Mouse (Mus musculus): Measurements from ENCODE around the gene Fbxo34. TPM values are rescaled to one million over a fixed set of nuclear protein-coding genes. Genes with fewer than 3 reads are reported as not detected.

The Fbxo34 gene
- polyA plus RNA-seq, 1 experiment, result 7.0 TPM

GRCm38 (mm10) chr14:47483099-47483498, 32.9 kb downstream of the Fbxo34 start:
- Histone ChIP-seq H3K4me3 (replicated peaks) (no peak overlapping the region), H3K4me1 (ENCODE audit: control insufficient read depth) (peaks cover 50% of the 10 kb centered on the region), H3K9me3 (ENCODE audit: control insufficient read depth, low read length) (no peaks in the 10 kb centered on the region), H3K27me3 (ENCODE audit: control insufficient read depth) (no peaks in the 10 kb centered on the region), H3K36me3 (ENCODE audit: control insufficient read depth) (peaks cover 83% of the 10 kb centered on the region)
- TF ChIP-seq TAL1 (IDR thresholded peaks at IDR 0.05; ENCODE audit: low read length) (no peak), GATA1 (IDR thresholded peaks at IDR 0.05; ENCODE audit: low read length) (no peak)

DNA sequence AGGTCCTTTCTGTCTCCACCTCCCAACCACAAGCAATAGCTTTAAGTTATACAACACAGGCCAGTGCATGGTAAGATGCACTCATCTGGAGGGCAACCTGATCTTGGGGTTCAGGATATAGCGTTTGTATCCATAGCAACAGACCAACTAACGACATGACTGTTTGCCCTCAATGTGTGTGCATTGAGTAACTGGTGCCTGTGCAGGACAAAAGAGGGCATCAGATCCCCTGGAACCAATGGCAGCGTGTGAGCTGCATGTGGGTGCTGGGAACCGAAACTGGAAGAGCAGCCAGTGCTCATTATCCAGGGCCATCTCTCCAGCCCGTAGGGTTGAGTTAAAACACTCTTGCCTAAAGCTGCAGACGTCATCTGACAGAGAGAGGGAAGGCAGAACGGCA, 38.5 kb downstream of the Fbxo34 start:
- TF ChIP-seq TAL1 (IDR thresholded peaks at IDR 0.05; ENCODE audit: low read length) (no peak), GATA1 (IDR thresholded peaks at IDR 0.05; ENCODE audit: low read length) (no peak)
- Histone ChIP-seq H3K27me3 (ENCODE audit: control insufficient read depth) (no peaks in the 10 kb centered on the region), H3K4me1 (ENCODE audit: control insufficient read depth) (peaks cover 51% of the 10 kb centered on the region), H3K36me3 (ENCODE audit: control insufficient read depth) (peaks cover 91% of the 10 kb centered on the region), H3K9me3 (ENCODE audit: control insufficient read depth, low read length) (no peaks in the 10 kb centered on the region), H3K4me3 (replicated peaks) (no peak overlapping the region)

GRCm38 (mm10) chr14:47489310-47490097, 39.3 kb downstream of the Fbxo34 start:
- peaks cover 47% of the 10 kb centered on the region for H3K4me1 ChIP-seq (ENCODE audit: control insufficient read depth)
- no peaks in the 10 kb centered on the region for H3K9me3 ChIP-seq (ENCODE audit: control insufficient read depth, low read length)

GRCm38 (mm10) chr14:47490732-47491131, 40.5 kb downstream of the Fbxo34 start:
- H3K36me3 ChIP-seq (ENCODE audit: control insufficient read depth), result peaks cover 88% of the 10 kb centered on the region
- H3K27me3 ChIP-seq (ENCODE audit: control insufficient read depth), result no peaks in the 10 kb centered on the region
- H3K4me1 ChIP-seq (ENCODE audit: control insufficient read depth), result peaks cover 48% of the 10 kb centered on the region
- TF ChIP-seq GATA1 (IDR thresholded peaks at IDR 0.05; ENCODE audit: low read length), result no peak
- TF ChIP-seq TAL1 (IDR thresholded peaks at IDR 0.05; ENCODE audit: low read length), result no peak
- H3K4me3 ChIP-seq (replicated peaks), result no peak overlapping the region
- H3K9me3 ChIP-seq (ENCODE audit: control insufficient read depth, low read length), result no peaks in the 10 kb centered on the region

More at GRCm38 (mm10) chr14:47489310-47490097, 39.3 kb downstream of the Fbxo34 start:
- Histone ChIP-seq H3K4me3 (replicated peaks) (no peak overlapping the region), H3K36me3 (ENCODE audit: control insufficient read depth) (peaks cover 91% of the 10 kb centered on the region), H3K27me3 (ENCODE audit: control insufficient read depth) (no peaks in the 10 kb centered on the region)
- no peak for TF ChIP-seq GATA1 (IDR thresholded peaks at IDR 0.05; ENCODE audit: low read length)
- TF ChIP-seq TAL1 (IDR thresholded peaks at IDR 0.05; ENCODE audit: low read length), result no peak

DNA sequence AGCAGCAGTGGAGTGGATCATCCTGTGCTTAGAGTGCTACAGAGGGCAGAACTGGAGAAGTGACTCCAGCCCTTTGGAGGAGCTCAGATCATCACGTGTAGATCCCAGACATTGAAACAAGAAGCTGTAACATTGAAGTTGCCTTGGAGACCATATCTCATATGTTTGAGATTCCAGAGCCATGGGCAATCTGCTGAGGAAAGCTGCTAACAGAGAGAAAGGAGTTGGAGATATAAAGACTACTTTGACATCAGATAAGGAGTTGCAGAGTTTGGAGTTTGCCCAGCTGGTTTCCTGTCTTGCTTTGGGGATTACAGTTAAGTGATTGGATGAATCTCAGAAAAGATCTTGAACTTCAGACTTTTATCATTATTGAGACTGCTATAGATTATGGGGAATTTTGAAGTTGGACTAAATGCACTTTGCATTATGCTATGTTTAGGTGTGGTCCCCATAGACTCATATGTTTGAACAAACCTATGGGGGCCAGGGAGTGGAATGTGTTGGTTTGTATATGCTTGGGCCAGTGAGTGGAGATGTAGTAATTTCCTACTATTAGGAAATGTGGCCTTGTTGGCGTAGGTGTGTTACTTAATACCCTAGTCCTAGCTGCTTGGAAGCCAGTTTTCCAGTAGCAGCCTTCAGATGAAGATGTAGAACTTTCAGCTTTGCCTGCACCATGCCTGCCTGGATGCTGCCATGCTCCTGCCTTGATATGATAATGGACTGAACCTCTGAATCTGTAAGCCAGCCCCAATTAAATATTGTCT, 43.6 kb downstream of the Fbxo34 start:
- no peak for TF ChIP-seq TAL1 (IDR thresholded peaks at IDR 0.05; ENCODE audit: low read length)
- no peak for TF ChIP-seq GATA1 (IDR thresholded peaks at IDR 0.05; ENCODE audit: low read length)
- peaks cover 83% of the 10 kb centered on the region for H3K36me3 ChIP-seq (ENCODE audit: control insufficient read depth)
- H3K27me3 ChIP-seq (ENCODE audit: control insufficient read depth), result no peaks in the 10 kb centered on the region
- H3K9me3 ChIP-seq (ENCODE audit: control insufficient read depth, low read length), result no peaks in the 10 kb centered on the region
- no peak overlapping the region for H3K4me3 ChIP-seq (replicated peaks)
- peaks cover 52% of the 10 kb centered on the region for H3K4me1 ChIP-seq (ENCODE audit: control insufficient read depth)

DNA sequence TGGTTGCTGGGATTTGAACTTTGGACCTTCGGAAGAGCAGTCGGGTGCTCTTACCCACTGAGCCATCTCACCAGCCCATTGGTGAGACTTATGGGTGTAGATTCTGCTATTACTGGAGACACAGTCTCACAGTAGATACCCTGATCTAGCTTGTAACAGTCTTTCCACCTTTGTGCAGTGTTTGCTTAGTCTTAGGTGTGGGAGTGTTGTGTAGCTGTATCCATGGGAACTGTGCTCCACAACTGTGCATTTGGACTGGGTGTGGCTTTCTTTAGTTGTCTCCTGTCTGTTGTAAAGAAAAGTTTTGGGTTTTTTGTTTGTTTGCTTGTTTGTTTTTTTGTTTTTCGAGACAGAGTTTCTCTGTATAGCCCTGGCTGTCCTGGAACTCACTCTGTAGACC, 45.7 kb downstream of the Fbxo34 start:
- H3K36me3 ChIP-seq (ENCODE audit: control insufficient read depth), result peaks cover 86% of the 10 kb centered on the region
- peaks cover 45% of the 10 kb centered on the region for H3K4me1 ChIP-seq (ENCODE audit: control insufficient read depth)
- TF ChIP-seq GATA1 (IDR thresholded peaks at IDR 0.05; ENCODE audit: low read length) (no peak), TAL1 (IDR thresholded peaks at IDR 0.05; ENCODE audit: low read length) (no peak)
- no peaks in the 10 kb centered on the region for H3K9me3 ChIP-seq (ENCODE audit: control insufficient read depth, low read length)
- no peaks in the 10 kb centered on the region for H3K27me3 ChIP-seq (ENCODE audit: control insufficient read depth)
- no peak overlapping the region for H3K4me3 ChIP-seq (replicated peaks)

GRCm38 (mm10) chr14:47497166-47497565, 46.9 kb downstream of the Fbxo34 start:
- H3K4me1 ChIP-seq (ENCODE audit: control insufficient read depth), result peaks cover 41% of the 10 kb centered on the region
- no peak for TF ChIP-seq GATA1 (IDR thresholded peaks at IDR 0.05; ENCODE audit: low read length)
- TF ChIP-seq TAL1 (IDR thresholded peaks at IDR 0.05; ENCODE audit: low read length), result no peak
- no peak overlapping the region for H3K4me3 ChIP-seq (replicated peaks)

DNA sequence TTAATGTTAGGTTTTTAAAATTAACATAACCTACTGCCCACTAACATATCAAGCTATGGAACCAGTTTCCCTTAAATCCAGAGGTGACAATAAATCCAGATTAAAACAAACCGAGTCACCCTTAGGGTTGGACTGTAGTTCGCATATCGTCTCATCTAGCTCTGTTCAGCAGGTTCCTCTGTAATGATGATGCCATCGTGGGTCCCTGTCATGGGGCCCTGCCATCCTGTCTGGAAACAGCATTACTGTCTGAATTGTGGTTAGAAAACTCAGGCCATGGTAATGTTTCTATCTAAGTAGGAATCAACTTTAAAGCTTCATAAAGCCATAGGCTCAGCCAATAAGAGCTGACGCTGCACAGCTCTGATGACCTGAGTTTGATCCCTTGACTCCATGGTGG, 48.4 kb downstream of the Fbxo34 start:
- no peaks in the 10 kb centered on the region for H3K27me3 ChIP-seq (ENCODE audit: control insufficient read depth)
- H3K4me1 ChIP-seq (ENCODE audit: control insufficient read depth), result peaks cover 42% of the 10 kb centered on the region
- H3K9me3 ChIP-seq (ENCODE audit: control insufficient read depth, low read length), result no peaks in the 10 kb centered on the region
- H3K4me3 ChIP-seq (replicated peaks), result no peak overlapping the region
- no peak for TF ChIP-seq GATA1 (IDR thresholded peaks at IDR 0.05; ENCODE audit: low read length)
- TF ChIP-seq TAL1 (IDR thresholded peaks at IDR 0.05; ENCODE audit: low read length), result no peak
- peaks cover 87% of the 10 kb centered on the region for H3K36me3 ChIP-seq (ENCODE audit: control insufficient read depth)

More at GRCm38 (mm10) chr14:47497166-47497565, 46.9 kb downstream of the Fbxo34 start:
- no peaks in the 10 kb centered on the region for H3K9me3 ChIP-seq (ENCODE audit: control insufficient read depth, low read length)
- no peaks in the 10 kb centered on the region for H3K27me3 ChIP-seq (ENCODE audit: control insufficient read depth)
- H3K36me3 ChIP-seq (ENCODE audit: control insufficient read depth), result peaks cover 87% of the 10 kb centered on the region

GRCm38 (mm10) chr14:47504036-47504435, 53.8 kb downstream of the Fbxo34 start:
- no peak overlapping the region for H3K4me3 ChIP-seq (replicated peaks)
- no peaks in the 10 kb centered on the region for H3K9me3 ChIP-seq (ENCODE audit: control insufficient read depth, low read length)
- no peak for TF ChIP-seq TAL1 (IDR thresholded peaks at IDR 0.05; ENCODE audit: low read length)
- no peak for TF ChIP-seq GATA1 (IDR thresholded peaks at IDR 0.05; ENCODE audit: low read length)
- H3K4me1 ChIP-seq (ENCODE audit: control insufficient read depth), result peaks cover 36% of the 10 kb centered on the region
- H3K36me3 ChIP-seq (ENCODE audit: control insufficient read depth), result peaks cover 96% of the 10 kb centered on the region
- no peaks in the 10 kb centered on the region for H3K27me3 ChIP-seq (ENCODE audit: control insufficient read depth)

All from erythroblast, embryonic 14.5 days (primary cell).